Mouse (Mus musculus) heart, embryonic 16.5 days (tissue): ENCODE data around the gene Hk1. TPM values are rescaled to one million over a fixed set of nuclear protein-coding genes. Genes with fewer than 3 reads are reported as not detected.

Experiments used
- ATAC-seq: fragments of 200-750 bp; cut with Nextera tagmentation; replicated peaks from 2 replicates; pipeline ENCODE4 v1.8.0; 2017; ENCODE audit warnings: moderate number of reproducible peaks; ENCODE audit not compliant: insufficient read depth, low FRiP score; ENCODE audit errors: extremely low read depth
- H3K27ac ChIP-seq: fragments of 300-500 bp; sonication (generic); 2 replicates; pipeline ENCODE4 v1.5.1; 2014; ENCODE audit warnings: mild to moderate bottlenecking, low read length, control low read depth, moderate library complexity
- H3K27me3 ChIP-seq: fragments of 300-500 bp; sonication (generic); 2 replicates; pipeline ENCODE4 v1.6.1; 2014; ENCODE audit warnings: low read length, mixed read lengths; ENCODE audit not compliant: control insufficient read depth, insufficient read depth
- H3K36me3 ChIP-seq: fragments of 300-500 bp; sonication (generic); 2 replicates; pipeline ENCODE4 v1.6.1; 2014; ENCODE audit not compliant: control insufficient read depth, insufficient read depth
- H3K4me1 ChIP-seq: fragments of 300-500 bp; sonication (generic); 2 replicates; pipeline ENCODE4 v1.6.1; 2014; ENCODE audit warnings: low read length, mixed read lengths; ENCODE audit not compliant: control insufficient read depth, insufficient read depth
- H3K4me2 ChIP-seq: fragments of 300-500 bp; sonication (generic); 2 replicates; pipeline ENCODE4 v1.6.1; 2014; ENCODE audit warnings: low read depth, mild to moderate bottlenecking, control low read depth, low read length
- H3K4me3 ChIP-seq: fragments of 300-500 bp; sonication (generic); 2 replicates; pipeline ENCODE4 v1.5.1; 2014; ENCODE audit warnings: mild to moderate bottlenecking, control low read depth, low read length
- H3K9ac ChIP-seq: fragments of 300-500 bp; sonication (generic); 2 replicates; pipeline ENCODE4 v1.6.1; 2014; ENCODE audit warnings: low read length, control low read depth
- H3K9me3 ChIP-seq: fragments of 300-500 bp; sonication (generic); replicated peaks from 2 replicates; pipeline ENCODE4 v1.6.1; 2016; ENCODE audit warnings: low read length; ENCODE audit not compliant: control insufficient read depth
- WGBS: fragments of 180-500 bp; shearing (Covaris S2); extraction: QIAGEN DNeasy Blood & Tissue Kit; methylation state at CpG from one replicate; pipeline ENCODE4 v1.1.7; 2014; 5-methylcytosine and 5-hydroxymethylcytosine counted together
- polyA plus RNA-seq: library from polyadenylated mRNA; unstranded; fragments of >200 nt; fragmentation: Nextera tagmentation; extraction: Ambion mirVana; gene quantifications from 2 replicates; pipeline ENCODE4 v1.2.1, GENCODE M21; 2015

Hk1 gene
- polyA plus RNA-seq, 1 experiment from 2014 or later, result 232 TPM

- no peaks in the 10 kb centered on the region for H3K9me3 ChIP-seq
- no peak for ATAC-seq
- no peaks in the 10 kb centered on the region for H3K4me1 ChIP-seq
- no peak overlapping the region for H3K9ac ChIP-seq
- no peak overlapping the region for H3K4me2 ChIP-seq
- no peak overlapping the region for H3K4me3 ChIP-seq
- 57% methylated on average over 2 of the region's 2 CpGs for whole genome bisulfite sequencing
- H3K27ac ChIP-seq, result no peak overlapping the region
- H3K36me3 ChIP-seq, result no peaks in the 10 kb centered on the region
- no peaks in the 10 kb centered on the region for H3K27me3 ChIP-seq
Measured at GRCm38 (mm10) chr10:62221647-62222046, 158.1 kb downstream of the Hk1 start.

GRCm38 (mm10) chr10:62220732-62221514, 158.8 kb downstream of the Hk1 start:
- Histone ChIP-seq H3K27me3 (no peaks in the 10 kb centered on the region), H3K4me3 (no peak overlapping the region), H3K36me3 (no peaks in the 10 kb centered on the region), H3K9ac (no peak overlapping the region), H3K9me3 (no peaks in the 10 kb centered on the region), H3K4me1 (no peaks in the 10 kb centered on the region), H3K27ac (no peak overlapping the region), H3K4me2 (no peak overlapping the region)
- ATAC-seq, result no peak
- 67% methylated on average over 8 of the region's 8 CpGs for WGBS

Other genes starting within 250 kb of the Hk1 start
- not detected in 2 replicates for gene Neurog3, start 246.8 kb downstream of the Hk1 start, polyA plus RNA-seq
- 3.5 and 4.5 TPM in 2 replicates for gene Fam241b, start 236.0 kb downstream of the Hk1 start, polyA plus RNA-seq
- gene Tspan15, start 148.7 kb downstream of the Hk1 start, polyA plus RNA-seq, result 10.9 and 16.2 TPM in 2 replicates
- gene Tacr2, start 127.5 kb downstream of the Hk1 start, polyA plus RNA-seq, result 0.05 TPM in 1 of 2 replicates, not detected in the other
- 0.33 and 0.35 TPM in 2 replicates for gene Hkdc1, start 42.6 kb upstream of the Hk1 start, polyA plus RNA-seq
- 0.35 and 0.66 TPM in 2 replicates for gene 4930507D05Rik, start 69.6 kb upstream of the Hk1 start, polyA plus RNA-seq
- gene Supv3l1, start 69.8 kb upstream of the Hk1 start, polyA plus RNA-seq, result 29.2 and 29.9 TPM in 2 replicates
- 73.4 and 80.2 TPM in 2 replicates for gene Vps26a, start 106.9 kb upstream of the Hk1 start, polyA plus RNA-seq
- 18.6 and 28.8 TPM in 2 replicates for gene Srgn, start 147.5 kb upstream of the Hk1 start, polyA plus RNA-seq
- gene Kif1bp, start 198.5 kb upstream of the Hk1 start, polyA plus RNA-seq, result 28.5 and 29.1 TPM in 2 replicates
- gene Ddx21, start 222.4 kb upstream of the Hk1 start, polyA plus RNA-seq, result 11.0 and 13.4 TPM in 2 replicates